Mouse (Mus musculus): ENCODE results near the gene Pde2a.

- TF ChIP-seq POLR2A (IDR thresholded peaks at IDR 0.05; ENCODE audit: borderline replicate concordance, extremely low read depth, insufficient read depth, insufficient read length, poor library complexity, severe bottlenecking) (no peak), CTCF (IDR thresholded peaks at IDR 0.05; ENCODE audit: borderline replicate concordance, extremely low read depth, insufficient read depth, insufficient read length) (no peak)
Measured at GRCm38 (mm10) chr7:101373082-101373481, 48.4 kb upstream of the Pde2a start.
